Mouse (Mus musculus) limb, embryonic 11.5 days (tissue): ENCODE measurements at regions not wholly inside any gene's neighbourhood (a gene's known extent, or its start where the extent isn't known, plus 50 kb on each side); places are given as distances from the start of the nearest gene placed in this dataset.

Experiments used
- ATAC-seq: fragments of 200-750 bp; cut with Nextera tagmentation; 2 replicates; pipeline ENCODE4 v1.8.0; 2017; ENCODE audit warnings: low read depth; ENCODE audit not compliant: insufficient number of reproducible peaks, low FRiP score, low TSS enrichment
- DNase-seq: peaks from one replicate; pipeline ENCODE4 v3.0.0-alpha.2; 2015; ENCODE audit warnings: low spot score
- H3K27ac ChIP-seq: fragments of 300-500 bp; sonication (generic); replicated peaks from 2 replicates; pipeline ENCODE4 v1.5.1; 2014; ENCODE audit warnings: low read depth, mild to moderate bottlenecking, low read length
- H3K27me3 ChIP-seq: fragments of 300-500 bp; sonication (generic); 2 replicates; pipeline ENCODE4 v1.6.1; 2014; ENCODE audit warnings: mild to moderate bottlenecking, low read length, mixed read lengths; ENCODE audit not compliant: control insufficient read depth, insufficient read depth
- H3K36me3 ChIP-seq: fragments of 300-500 bp; sonication (generic); 2 replicates; pipeline ENCODE4 v1.6.1; 2014; ENCODE audit warnings: mild to moderate bottlenecking, low read length, moderate library complexity, mixed read lengths; ENCODE audit not compliant: control insufficient read depth, insufficient read depth
- H3K4me1 ChIP-seq: fragments of 300-500 bp; sonication (generic); 2 replicates; pipeline ENCODE4 v1.6.1; 2014; ENCODE audit warnings: low read length, mixed read lengths; ENCODE audit not compliant: control insufficient read depth, insufficient read depth
- H3K4me2 ChIP-seq: fragments of 300-500 bp; sonication (generic); 2 replicates; pipeline ENCODE4 v1.6.1; 2014; ENCODE audit warnings: low read depth, mild to moderate bottlenecking, moderate library complexity; ENCODE audit not compliant: severe bottlenecking
- H3K4me3 ChIP-seq: fragments of 300-500 bp; sonication (generic); 2 replicates; pipeline ENCODE4 v1.5.1; 2014; ENCODE audit warnings: low read depth, low read length
- H3K9ac ChIP-seq: fragments of 300-500 bp; sonication (generic); 2 replicates; pipeline ENCODE4 v1.6.1; 2014; ENCODE audit warnings: mild to moderate bottlenecking, low read length
- H3K9me3 ChIP-seq: fragments of 300-500 bp; sonication (generic); 2 replicates; pipeline ENCODE4 v1.6.1; 2016; ENCODE audit warnings: low read length; ENCODE audit not compliant: control insufficient read depth
- WGBS: fragments of 180-500 bp; shearing (Covaris S2); extraction: QIAGEN DNeasy Blood & Tissue Kit; methylation state at CpG from one replicate; pipeline ENCODE4 v1.1.7; 2014; 5-methylcytosine and 5-hydroxymethylcytosine counted together

DNA sequence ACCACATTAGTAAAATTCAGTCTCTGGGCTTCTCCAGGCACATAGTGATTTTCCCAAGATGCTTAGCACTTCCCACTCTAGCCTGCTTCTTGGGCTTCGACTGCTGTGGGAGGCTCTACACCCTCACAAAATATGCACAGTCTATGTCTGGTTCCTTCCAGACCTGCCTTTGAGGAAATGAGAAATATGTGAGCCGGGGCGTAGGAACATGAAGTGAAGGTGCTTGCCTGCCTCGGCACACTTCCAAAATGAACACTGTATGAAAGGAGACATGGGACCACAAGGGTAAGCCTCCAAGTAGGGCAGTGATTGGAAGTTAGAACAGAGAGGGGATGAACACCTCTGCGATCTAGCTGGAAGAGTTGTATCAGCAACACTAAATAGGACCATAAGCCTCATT is 54.5 kb downstream of the Gm10260 start:
- ATAC-seq (no peak), DNase-seq (no peak)
- no peaks in the 10 kb centered on the region for H3K27me3 ChIP-seq
- H3K4me3 ChIP-seq: no peak overlapping the region
- no peak overlapping the region for H3K9ac ChIP-seq
- no peaks in the 10 kb centered on the region for H3K9me3 ChIP-seq
- H3K4me1 ChIP-seq: no peaks in the 10 kb centered on the region
- H3K27ac ChIP-seq: no peak overlapping the region
- H3K36me3 ChIP-seq: no peaks in the 10 kb centered on the region
- no peak overlapping the region for H3K4me2 ChIP-seq
- 94% methylated on average over 5 of the region's 5 CpGs for WGBS

DNA sequence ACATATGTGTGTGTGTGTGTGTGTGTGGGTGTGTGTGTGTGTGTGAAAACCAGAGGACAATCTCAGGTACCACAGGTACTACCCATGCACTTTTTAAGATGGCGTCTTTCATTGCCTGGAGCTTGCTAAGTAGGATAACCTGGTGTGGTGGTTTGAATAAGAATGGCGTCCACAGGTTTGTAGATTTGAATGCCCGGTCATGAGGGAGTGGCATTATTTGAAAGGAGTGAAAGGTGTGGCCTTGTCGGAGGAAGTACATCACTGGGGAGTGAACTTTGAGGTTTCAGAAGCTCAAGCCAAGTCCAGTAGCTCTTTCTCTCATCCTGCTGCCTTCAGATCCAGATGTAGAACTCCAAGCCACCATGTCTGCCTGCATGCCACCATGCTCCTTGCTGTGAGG is 55.9 kb downstream of the Gm10260 start:
- Histone ChIP-seq H3K4me1 (no peaks in the 10 kb centered on the region), H3K9me3 (no peaks in the 10 kb centered on the region), H3K27ac (no peak overlapping the region), H3K36me3 (no peaks in the 10 kb centered on the region), H3K4me2 (no peak overlapping the region), H3K4me3 (no peak overlapping the region), H3K9ac (no peak overlapping the region), H3K27me3 (no peaks in the 10 kb centered on the region)
- no peak for ATAC-seq
- DNase-seq: no peak
- WGBS: 88% methylated on average over 4 of the region's 4 CpGs

DNA sequence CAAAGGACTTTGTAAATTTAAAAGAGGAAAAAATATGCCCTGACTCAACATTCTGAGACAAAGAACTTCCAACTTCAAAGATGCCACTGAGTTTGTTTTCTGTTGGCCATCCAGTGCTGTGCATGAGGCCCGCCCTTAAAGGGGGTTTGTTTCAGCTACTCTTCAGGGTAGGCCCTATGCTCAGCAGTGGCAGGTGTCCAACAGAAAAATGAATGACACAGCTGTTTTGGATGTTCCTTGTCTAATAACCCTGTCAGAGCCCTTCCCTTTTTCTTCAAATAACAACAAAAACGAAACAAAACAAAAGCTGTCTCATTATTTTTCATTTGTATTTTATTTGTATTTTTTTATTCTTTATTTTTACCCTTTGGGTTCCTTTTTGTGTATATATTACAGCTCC is 61.5 kb downstream of the Gm10260 start:
- 86% methylated on average over 2 of the region's 2 CpGs for WGBS
- H3K4me1 ChIP-seq: no peaks in the 10 kb centered on the region
- H3K9me3 ChIP-seq: no peaks in the 10 kb centered on the region

DNA sequence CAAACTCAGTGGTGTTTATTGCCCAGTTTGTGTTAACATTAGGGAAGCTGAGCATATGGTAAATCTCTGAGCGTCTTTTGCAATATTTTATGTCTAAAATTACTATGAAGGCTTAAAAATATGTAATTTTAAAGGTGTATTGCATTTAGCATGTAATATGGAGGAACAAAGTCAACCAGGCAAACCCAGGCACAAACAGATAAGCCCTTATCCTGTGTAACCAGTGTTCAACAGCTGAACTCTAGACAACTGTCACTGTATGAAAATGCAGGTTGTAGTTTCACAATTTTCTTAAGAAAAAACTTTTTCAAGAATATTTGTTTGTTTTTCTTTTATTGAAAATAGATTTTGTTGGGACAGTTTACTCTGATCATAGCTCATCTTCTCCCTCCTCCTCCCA is 62.1 kb downstream of the Gm10260 start:
- Histone ChIP-seq H3K4me1 (no peaks in the 10 kb centered on the region), H3K27ac (no peak overlapping the region), H3K9ac (no peak overlapping the region), H3K36me3 (no peaks in the 10 kb centered on the region), H3K4me2 (no peak overlapping the region), H3K9me3 (no peaks in the 10 kb centered on the region), H3K27me3 (no peaks in the 10 kb centered on the region), H3K4me3 (no peak overlapping the region)
- 80% methylated on average over 1 of the region's 1 CpGs for WGBS
- ATAC-seq (no peak), DNase-seq (no peak)

More for the DNA sequence above, 61.5 kb downstream of the Gm10260 start:
- no peaks in the 10 kb centered on the region for H3K27me3 ChIP-seq
- no peak overlapping the region for H3K4me3 ChIP-seq
- no peaks in the 10 kb centered on the region for H3K36me3 ChIP-seq
- H3K9ac ChIP-seq: no peak overlapping the region
- H3K27ac ChIP-seq: no peak overlapping the region
- no peak for DNase-seq
- H3K4me2 ChIP-seq: no peak overlapping the region
- no peak for ATAC-seq

DNA sequence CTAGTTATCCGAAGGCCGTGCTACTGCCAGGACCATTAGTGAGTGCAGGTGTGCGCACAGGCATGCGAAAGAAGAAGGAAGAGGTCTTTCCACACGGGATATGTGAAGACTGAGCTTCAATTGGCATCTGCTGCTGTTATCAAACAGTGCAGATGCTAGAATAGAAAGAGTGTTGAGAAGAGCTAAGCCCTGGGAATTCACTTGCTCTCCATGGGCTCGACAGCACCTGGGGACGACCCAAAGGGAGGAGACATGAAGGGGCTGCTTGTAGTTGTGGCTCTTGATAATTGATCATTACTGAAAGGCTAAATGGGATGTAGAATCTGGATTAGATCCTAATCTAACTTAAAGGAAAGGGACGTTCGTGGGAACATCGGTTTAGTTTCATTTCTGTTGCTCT is 63.2 kb downstream of the Gm10260 start:
- no peak overlapping the region for H3K9ac ChIP-seq
- no peak overlapping the region for H3K27ac ChIP-seq
- no peaks in the 10 kb centered on the region for H3K36me3 ChIP-seq
- H3K4me3 ChIP-seq: no peak overlapping the region
- 86% methylated on average over 10 of the region's 10 CpGs for WGBS
- ATAC-seq: no peak
- no peak for DNase-seq
- no peak overlapping the region for H3K4me2 ChIP-seq
- H3K4me1 ChIP-seq: no peaks in the 10 kb centered on the region
- no peaks in the 10 kb centered on the region for H3K9me3 ChIP-seq
- H3K27me3 ChIP-seq: no peaks in the 10 kb centered on the region

DNA sequence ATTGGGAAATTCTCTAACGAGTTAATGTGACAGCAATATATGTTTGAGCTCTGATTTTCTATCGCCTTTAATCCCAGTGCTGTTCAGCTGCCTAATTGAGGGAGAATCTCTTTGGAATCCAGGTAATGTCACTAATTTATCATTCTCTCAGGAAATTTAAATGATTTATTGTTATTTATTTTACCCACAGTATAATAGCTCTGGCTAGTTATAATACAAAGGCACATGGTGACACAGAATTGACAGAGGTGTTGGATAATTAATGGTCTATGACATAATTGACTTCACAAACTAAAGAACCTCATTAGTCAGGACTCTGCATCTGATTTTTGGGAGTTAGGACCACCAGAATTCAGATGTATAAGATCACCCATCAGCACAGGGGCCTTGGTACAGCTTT is 65.4 kb downstream of the Gm10260 start:
- 74% methylated on average over 2 of the region's 2 CpGs for WGBS
- Histone ChIP-seq H3K27ac (no peak overlapping the region), H3K27me3 (no peaks in the 10 kb centered on the region), H3K36me3 (no peaks in the 10 kb centered on the region), H3K4me1 (no peaks in the 10 kb centered on the region), H3K9ac (no peak overlapping the region), H3K9me3 (no peaks in the 10 kb centered on the region), H3K4me3 (no peak overlapping the region), H3K4me2 (no peak overlapping the region)
- DNase-seq: no peak
- ATAC-seq: no peak

DNA sequence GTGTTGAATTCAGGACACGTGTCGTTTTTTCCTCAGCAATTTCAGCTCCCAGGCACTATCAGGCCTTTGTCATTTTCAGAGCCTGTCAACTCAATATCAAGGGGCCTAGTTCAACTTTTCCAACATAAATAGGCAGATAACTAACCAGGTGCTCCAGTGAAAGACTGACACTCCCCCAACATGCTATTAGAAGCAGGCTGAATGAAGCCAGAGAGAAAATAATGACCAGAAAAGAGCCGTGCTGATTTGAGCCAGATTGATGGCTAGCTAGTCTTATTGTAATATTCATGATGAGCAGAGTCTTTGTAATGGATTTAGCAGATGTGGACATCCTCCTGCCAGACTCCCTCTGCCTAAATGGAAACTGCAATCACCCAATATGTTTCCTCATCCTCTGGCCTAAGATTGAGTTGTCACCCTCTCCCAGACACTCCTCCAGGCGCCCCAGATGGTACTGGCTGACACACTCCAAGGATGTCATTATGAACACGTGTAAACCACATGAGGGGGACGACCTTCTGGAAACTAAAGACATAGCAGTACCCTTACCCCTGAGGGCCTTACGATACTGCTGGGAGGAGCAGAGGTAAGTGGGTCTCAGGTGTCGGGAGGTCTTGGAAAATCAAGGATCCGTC is 66.0 kb downstream of the Gm10260 start:
- peak; percentile 24 for DNase-seq
- no peaks in the 10 kb centered on the region for H3K36me3 ChIP-seq
- 46% methylated on average over 9 of the region's 9 CpGs for WGBS

DNA sequence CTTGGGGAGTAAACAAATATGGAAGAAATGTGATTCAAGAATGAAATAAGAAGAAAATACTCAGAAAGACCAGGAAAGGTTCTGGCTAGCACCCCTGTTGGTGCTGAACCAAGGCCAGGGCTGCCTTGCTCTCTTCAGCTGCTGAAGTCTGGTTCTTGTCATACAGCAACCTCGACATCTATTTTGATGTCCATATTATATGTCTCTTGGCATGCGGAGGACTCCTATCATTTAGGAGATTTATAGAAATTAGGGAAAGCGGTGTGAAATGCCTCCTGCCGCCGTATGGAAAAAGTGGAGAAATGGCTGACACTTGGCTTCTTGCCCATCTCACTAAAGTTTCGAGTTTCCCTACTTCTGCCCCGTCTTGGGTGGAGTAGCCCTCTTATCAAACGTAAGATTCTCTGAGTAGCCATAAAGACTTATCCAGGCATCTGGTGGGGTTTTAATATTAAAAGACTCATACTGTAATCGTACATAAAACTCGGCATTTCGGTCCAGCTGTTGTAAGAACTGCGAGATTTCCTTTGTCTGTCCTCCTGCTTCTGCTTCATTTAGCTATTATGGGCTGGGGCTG is 72.0 kb downstream of the Gm10260 start:
- no peaks in the 10 kb centered on the region for H3K36me3 ChIP-seq
- H3K4me3 ChIP-seq: no peak overlapping the region
- H3K4me2 ChIP-seq: no peak overlapping the region
- ATAC-seq: no peak
- WGBS: 92% methylated on average over 12 of the region's 12 CpGs
- no peak overlapping the region for H3K27ac ChIP-seq
- no peak for DNase-seq
- H3K9me3 ChIP-seq: no peaks in the 10 kb centered on the region
- H3K4me1 ChIP-seq: no peaks in the 10 kb centered on the region
- no peak overlapping the region for H3K9ac ChIP-seq
- H3K27me3 ChIP-seq: no peaks in the 10 kb centered on the region

More for the DNA sequence above, 66.0 kb downstream of the Gm10260 start:
- H3K4me3 ChIP-seq: no peak overlapping the region
- 0 out of 2 replicates have a peak, but pooled peaks have one; percentile 35 for ATAC-seq
- H3K9ac ChIP-seq: no peak overlapping the region
- no peaks in the 10 kb centered on the region for H3K9me3 ChIP-seq
- no peaks in the 10 kb centered on the region for H3K4me1 ChIP-seq
- H3K4me2 ChIP-seq: no peak overlapping the region
- no peak overlapping the region for H3K27ac ChIP-seq
- H3K27me3 ChIP-seq: no peaks in the 10 kb centered on the region

DNA sequence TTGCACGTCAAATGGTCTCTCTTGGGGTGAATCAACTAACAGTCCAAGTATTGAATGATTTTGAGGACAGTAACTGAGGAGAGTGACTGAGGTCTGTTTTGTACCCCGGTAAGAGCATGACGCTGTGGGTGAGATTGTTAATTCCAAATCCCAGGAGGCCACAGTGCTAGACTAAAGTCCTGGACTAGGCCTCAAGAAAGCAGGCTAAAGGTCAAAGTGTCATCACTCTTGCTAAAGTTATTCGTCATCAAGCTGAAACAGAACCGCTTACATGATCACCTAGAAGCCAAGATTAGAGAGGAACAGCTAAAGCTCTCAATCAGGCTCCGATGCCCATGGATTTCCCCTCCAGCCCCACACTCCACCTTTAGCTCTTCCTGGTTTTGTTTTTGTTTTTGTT is 76.6 kb downstream of the Gm10260 start:
- H3K27me3 ChIP-seq: no peaks in the 10 kb centered on the region
- H3K9ac ChIP-seq: no peak overlapping the region
- no peak for DNase-seq
- H3K4me2 ChIP-seq: no peak overlapping the region
- H3K4me3 ChIP-seq: no peak overlapping the region
- no peak for ATAC-seq
- H3K36me3 ChIP-seq: no peaks in the 10 kb centered on the region
- WGBS: 88% methylated on average over 6 of the region's 6 CpGs
- no peaks in the 10 kb centered on the region for H3K9me3 ChIP-seq
- 0 out of 2 replicates have a peak, but pooled peaks cover 2% of the 10 kb centered on the region for H3K4me1 ChIP-seq
- H3K27ac ChIP-seq: no peak overlapping the region
